Mouse (Mus musculus) hindbrain, embryonic 16.5 days (tissue): Measurements from ENCODE around the gene Amph. TPM values are rescaled to one million over a fixed set of nuclear protein-coding genes. Genes with fewer than 3 reads are reported as not detected.

Experiments
- ATAC-seq: fragments of 200-750 bp; cut with Nextera tagmentation; 2 replicates; pipeline ENCODE4 v1.8.0; 2017; ENCODE audit warnings: moderate TSS enrichment, moderate library complexity
- H3K27ac ChIP-seq: fragments of 300-500 bp; sonication (generic); 2 replicates; pipeline ENCODE4 v1.5.1; 2014; ENCODE audit warnings: low read depth, mild to moderate bottlenecking, control low read depth, low read length, moderate library complexity
- H3K27me3 ChIP-seq: fragments of 300-500 bp; sonication (generic); replicated peaks from 2 replicates; pipeline ENCODE4 v1.6.1; 2014; ENCODE audit warnings: low read length; ENCODE audit not compliant: control insufficient read depth, insufficient read depth
- H3K36me3 ChIP-seq: fragments of 300-500 bp; sonication (generic); 2 replicates; pipeline ENCODE4 v1.6.1; 2014; ENCODE audit warnings: mild to moderate bottlenecking, low read length, moderate library complexity, mixed read lengths; ENCODE audit not compliant: control insufficient read depth, insufficient read depth
- H3K4me1 ChIP-seq: fragments of 300-500 bp; sonication (generic); 2 replicates; pipeline ENCODE4 v1.6.1; 2014; ENCODE audit warnings: low read depth, low read length; ENCODE audit not compliant: control insufficient read depth, insufficient read depth
- H3K4me2 ChIP-seq: fragments of 300-500 bp; sonication (generic); 2 replicates; pipeline ENCODE4 v1.6.1; 2014; ENCODE audit warnings: mild to moderate bottlenecking, low read length, control low read depth, moderate library complexity
- H3K4me3 ChIP-seq: fragments of 300-500 bp; sonication (generic); 2 replicates; pipeline ENCODE4 v1.5.1; 2014; ENCODE audit warnings: mild to moderate bottlenecking, low read length, control low read depth, moderate library complexity
- H3K9ac ChIP-seq: fragments of 300-500 bp; sonication (generic); 2 replicates; pipeline ENCODE4 v1.6.1; 2014; ENCODE audit warnings: low read depth, mild to moderate bottlenecking, control low read depth, low read length, moderate library complexity
- H3K9me3 ChIP-seq: fragments of 300-500 bp; sonication (generic); 2 replicates; pipeline ENCODE4 v1.6.1; 2014; ENCODE audit warnings: mild to moderate bottlenecking, low read length, moderate library complexity; ENCODE audit not compliant: control insufficient read depth
- WGBS: fragments of 180-500 bp; shearing (Covaris S2); extraction: QIAGEN DNeasy Blood & Tissue Kit; methylation state at CpG from one replicate; pipeline ENCODE4 v1.1.7; 2014; 5-methylcytosine and 5-hydroxymethylcytosine counted together
- polyA plus RNA-seq: library from polyadenylated mRNA; unstranded; fragments of >200 nt; fragmentation: Nextera tagmentation; extraction: Ambion mirVana; gene quantifications from 2 replicates; pipeline ENCODE4 v1.2.1, GENCODE M21; 2015

The Amph gene
- polyA plus RNA-seq, 1 experiment from 2014 or later: 82.8 TPM

GRCm38 (mm10) chr13:19054504-19054903 lies 106.5 kb downstream of the Amph start:
- no peak overlapping the region for H3K4me2 ChIP-seq
- H3K4me3 ChIP-seq: no peak overlapping the region
- no peaks in the 10 kb centered on the region for H3K36me3 ChIP-seq
- H3K27me3 ChIP-seq: no peaks in the 10 kb centered on the region
- H3K9ac ChIP-seq: no peak overlapping the region
- ATAC-seq: no peak
- H3K27ac ChIP-seq: no peak overlapping the region
- no peaks in the 10 kb centered on the region for H3K9me3 ChIP-seq
- no peaks in the 10 kb centered on the region for H3K4me1 ChIP-seq
- 75% methylated on average over 2 of the region's 2 CpGs for WGBS

GRCm38 (mm10) chr13:19072261-19072660 lies 124.3 kb downstream of the Amph start:
- H3K27me3 ChIP-seq: no peaks in the 10 kb centered on the region
- H3K4me3 ChIP-seq: no peak overlapping the region
- no peaks in the 10 kb centered on the region for H3K4me1 ChIP-seq
- H3K9me3 ChIP-seq: no peaks in the 10 kb centered on the region
- no peak for ATAC-seq
- H3K36me3 ChIP-seq: no peaks in the 10 kb centered on the region
- H3K27ac ChIP-seq: no peak overlapping the region
- H3K9ac ChIP-seq: no peak overlapping the region
- no peak overlapping the region for H3K4me2 ChIP-seq

- no peak overlapping the region for H3K27ac ChIP-seq
- H3K36me3 ChIP-seq: no peaks in the 10 kb centered on the region
Measured at GRCm38 (mm10) chr13:19077427-19077826, 129.4 kb downstream of the Amph start.

GRCm38 (mm10) chr13:19081932-19082331 lies 133.9 kb downstream of the Amph start:
- Histone ChIP-seq H3K4me2 (no peak overlapping the region), H3K9ac (no peak overlapping the region), H3K9me3 (no peaks in the 10 kb centered on the region), H3K27me3 (no peaks in the 10 kb centered on the region), H3K36me3 (0 out of 2 replicates have a peak, but pooled peaks cover 5% of the 10 kb centered on the region), H3K27ac (no peak overlapping the region), H3K4me3 (no peak overlapping the region), H3K4me1 (no peaks in the 10 kb centered on the region)
- WGBS: 88% methylated on average over 4 of the region's 4 CpGs
- no peak for ATAC-seq

More at GRCm38 (mm10) chr13:19077427-19077826, 129.4 kb downstream of the Amph start:
- ATAC-seq: no peak
- Histone ChIP-seq H3K4me2 (no peak overlapping the region), H3K27me3 (no peaks in the 10 kb centered on the region), H3K4me3 (no peak overlapping the region), H3K9me3 (no peaks in the 10 kb centered on the region), H3K9ac (no peak overlapping the region), H3K4me1 (no peaks in the 10 kb centered on the region)
- WGBS: 82% methylated on average over 2 of the region's 2 CpGs

- H3K4me2 ChIP-seq: no peak overlapping the region
- H3K27ac ChIP-seq: no peak overlapping the region
- H3K9me3 ChIP-seq: no peaks in the 10 kb centered on the region
- no peak overlapping the region for H3K9ac ChIP-seq
- H3K4me1 ChIP-seq: no peaks in the 10 kb centered on the region
- ATAC-seq: no peak
- no peaks in the 10 kb centered on the region for H3K27me3 ChIP-seq
- 95% methylated on average over 6 of the region's 6 CpGs for WGBS
- H3K4me3 ChIP-seq: no peak overlapping the region
- H3K36me3 ChIP-seq: no peaks in the 10 kb centered on the region
Measured at GRCm38 (mm10) chr13:19094571-19094970, 146.6 kb downstream of the Amph start.

GRCm38 (mm10) chr13:19097117-19097516 lies 149.1 kb downstream of the Amph start:
- Histone ChIP-seq H3K4me1 (no peaks in the 10 kb centered on the region), H3K27ac (no peak overlapping the region), H3K4me3 (no peak overlapping the region), H3K36me3 (no peaks in the 10 kb centered on the region), H3K9me3 (no peaks in the 10 kb centered on the region), H3K9ac (no peak overlapping the region), H3K27me3 (no peaks in the 10 kb centered on the region), H3K4me2 (no peak overlapping the region)
- ATAC-seq: no peak
- 85% methylated on average over 4 of the region's 4 CpGs for WGBS

GRCm38 (mm10) chr13:19101889-19102402 lies 153.9 kb downstream of the Amph start:
- WGBS: 86% methylated on average over 10 of the region's 10 CpGs
- H3K27ac ChIP-seq: no peak overlapping the region

GRCm38 (mm10) chr13:19106418-19106817 lies 158.4 kb downstream of the Amph start:
- Histone ChIP-seq H3K4me2 (no peak overlapping the region), H3K4me3 (no peak overlapping the region), H3K36me3 (peaks cover 4% of the 10 kb centered on the region; the same call in 1 of the 2 replicates), H3K4me1 (no peaks in the 10 kb centered on the region), H3K9ac (no peak overlapping the region), H3K27ac (no peak overlapping the region), H3K9me3 (no peaks in the 10 kb centered on the region), H3K27me3 (no peaks in the 10 kb centered on the region)
- ATAC-seq: peak; percentile 60; the same call in 1 of the 2 replicates
- 65% methylated on average over 5 of the region's 5 CpGs for WGBS

More at GRCm38 (mm10) chr13:19101889-19102402, 153.9 kb downstream of the Amph start:
- Histone ChIP-seq H3K27me3 (no peaks in the 10 kb centered on the region), H3K9me3 (no peaks in the 10 kb centered on the region), H3K4me2 (no peak overlapping the region), H3K36me3 (peaks cover 4% of the 10 kb centered on the region; the same call in 1 of the 2 replicates), H3K4me1 (no peaks in the 10 kb centered on the region), H3K4me3 (no peak overlapping the region), H3K9ac (no peak overlapping the region)
- no peak for ATAC-seq

- no peak for ATAC-seq
- Histone ChIP-seq H3K36me3 (peaks cover 4% of the 10 kb centered on the region; the same call in 1 of the 2 replicates), H3K9ac (no peak overlapping the region), H3K27me3 (no peaks in the 10 kb centered on the region), H3K4me1 (no peaks in the 10 kb centered on the region), H3K9me3 (no peaks in the 10 kb centered on the region), H3K4me2 (no peak overlapping the region), H3K4me3 (no peak overlapping the region), H3K27ac (no peak overlapping the region)
- WGBS: 35% methylated on average over 3 of the region's 3 CpGs
Measured at GRCm38 (mm10) chr13:19109331-19109730, 161.3 kb downstream of the Amph start.
